In the genomic region with DNA sequence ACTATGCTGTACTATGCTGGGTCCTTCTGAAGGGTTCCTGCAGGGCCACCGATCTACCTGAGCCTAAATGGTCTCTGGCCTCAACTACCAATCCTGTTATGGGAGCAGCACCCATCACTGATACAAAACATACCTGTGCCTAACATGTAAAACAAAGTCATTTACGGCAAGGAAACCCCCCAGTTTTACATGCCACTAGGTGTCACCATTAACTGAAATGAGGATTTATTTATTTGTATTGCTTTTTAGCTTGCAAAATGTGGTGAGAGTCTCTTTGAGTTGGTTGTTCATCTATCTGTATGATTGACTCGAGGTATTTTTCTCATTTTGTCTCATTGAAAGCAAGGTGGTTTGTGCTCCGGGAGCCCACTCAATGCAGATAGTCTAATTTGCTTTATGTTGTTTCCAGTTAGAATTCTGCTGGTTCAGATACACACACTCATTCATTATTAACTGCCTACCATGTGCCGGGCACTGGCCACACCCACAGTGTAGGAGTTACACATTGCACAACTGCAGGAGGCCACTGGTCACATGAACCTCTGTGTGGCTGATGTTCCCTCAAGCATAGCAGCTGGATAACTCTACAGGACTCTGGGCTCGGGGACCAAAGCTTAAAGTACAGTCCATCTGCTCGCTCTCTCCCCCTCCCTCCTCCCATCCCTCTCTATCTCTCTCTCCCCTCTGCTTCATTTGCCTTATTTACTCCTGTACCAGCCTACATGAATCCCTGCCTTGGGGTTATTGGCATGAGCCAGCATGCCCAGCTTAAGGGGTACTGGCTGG, we compare ENCODE assay signal across 10 mouse cellular contexts. TPM values are rescaled to one million over a fixed set of nuclear protein-coding genes. Genes with fewer than 3 reads are reported as not detected.
DNase-seq lines count a peak whose midpoint lies in the region.
"Had no signal": no experiment of that assay in that cellular context is flagged by ENCODE, and none has a peak within 500 bp of the region (broad histone marks: within the 10 kb centered on the region; RNA-seq: fewer than 3 reads in every experiment).

No protein-coding gene starts in this region.

- intact Hi-C loops in left cerebral cortex, postnatal 14 days (cut with DNase I) = no loop called here

- peak; percentile 68 for DNase-seq in 416B (ENCODE audit: low read depth)
- DNase-seq in adrenal gland, postnatal 25 days = peak; percentile 21
- peak; percentile 91 for DNase-seq in kidney, postnatal 14 days
- peak; percentile 31 for DNase-seq in lung, postnatal 25 days (ENCODE audit: low spot score)
- no peak for DNase-seq in testis, postnatal 10 days (ENCODE audit: low spot score)
- DNase-seq in frontal cortex, postnatal 25 days (ENCODE audit: low spot score in 2 of 2) = no peak
- DNase-seq in thymus, postnatal 36 days = no peak
- no peak for DNase-seq in left cerebral cortex, postnatal 14 days (ENCODE audit: low spot score in 2 of 2)
- DNase-seq: gastrocnemius, postnatal 25 days; lung, embryonic 14.5 days had no signal

RNA-seq across cellular contexts. Expression of a gene that starts 15.9 kb away (rescaled TPM):
- total RNA-seq in adrenal gland, postnatal 25 days (2021) = 0.70 and 1.0 TPM in 2 replicates
- 1 to 10 TPM; 3.6 to 7.7 TPM for total RNA-seq in left cerebral cortex, postnatal 14 days (2021)

Comparison
In these comparisons a context has a peak if more than half of its experiments do, and no peak if none do; other contexts are left out.
1. DNase-seq: peak in 416B (single experiment), adrenal gland, postnatal 25 days (single experiment), kidney, postnatal 14 days (single experiment) and lung, postnatal 25 days (single experiment); none in testis, postnatal 10 days (single experiment), frontal cortex, postnatal 25 days (0 of 2), thymus, postnatal 36 days (0 of 2) and left cerebral cortex, postnatal 14 days (0 of 2).